Mouse (Mus musculus): ENCODE measurements around the gene Bcl7c.

DNA sequence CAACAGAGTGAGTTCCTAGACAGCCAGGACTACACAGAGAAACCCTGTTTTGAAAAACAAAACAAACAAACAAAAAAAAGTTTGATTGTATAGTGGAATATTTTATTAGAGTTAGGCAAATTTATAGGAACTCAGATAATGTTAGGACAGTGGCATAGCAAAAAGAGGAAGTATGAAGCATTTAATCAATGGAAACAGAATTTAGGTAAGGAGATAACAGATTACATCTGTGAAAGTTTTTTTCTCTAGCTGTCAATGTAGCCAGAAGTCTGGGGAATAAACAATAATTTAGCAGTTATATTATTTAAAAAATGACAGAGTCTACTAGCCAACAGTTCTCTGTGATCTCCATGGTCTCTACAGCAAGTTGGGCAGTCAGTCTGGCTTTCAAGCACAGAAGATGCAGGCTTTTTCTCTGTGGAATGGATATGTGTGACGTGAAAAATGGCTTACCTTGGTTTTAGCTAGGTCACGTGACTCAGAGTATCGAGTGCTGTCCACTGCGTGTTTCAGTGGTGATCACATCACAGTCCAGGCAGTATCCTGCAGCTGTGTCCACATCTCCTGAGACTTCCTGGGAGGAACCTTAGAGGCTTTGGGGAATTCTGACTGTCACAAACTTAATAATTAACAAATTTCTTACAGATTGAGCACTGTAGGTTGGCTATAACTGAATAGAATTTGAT, 60.1 kb downstream of the Bcl7c start:
- TF ChIP-seq CTCF (IDR thresholded peaks at IDR 0.05; ENCODE audit: low read depth) (no peak), EP300 (optimal IDR thresholded peaks at IDR 0.05) (no peak)
